ENCODE assay signal across 8 mouse cellular contexts in the genomic region with DNA sequence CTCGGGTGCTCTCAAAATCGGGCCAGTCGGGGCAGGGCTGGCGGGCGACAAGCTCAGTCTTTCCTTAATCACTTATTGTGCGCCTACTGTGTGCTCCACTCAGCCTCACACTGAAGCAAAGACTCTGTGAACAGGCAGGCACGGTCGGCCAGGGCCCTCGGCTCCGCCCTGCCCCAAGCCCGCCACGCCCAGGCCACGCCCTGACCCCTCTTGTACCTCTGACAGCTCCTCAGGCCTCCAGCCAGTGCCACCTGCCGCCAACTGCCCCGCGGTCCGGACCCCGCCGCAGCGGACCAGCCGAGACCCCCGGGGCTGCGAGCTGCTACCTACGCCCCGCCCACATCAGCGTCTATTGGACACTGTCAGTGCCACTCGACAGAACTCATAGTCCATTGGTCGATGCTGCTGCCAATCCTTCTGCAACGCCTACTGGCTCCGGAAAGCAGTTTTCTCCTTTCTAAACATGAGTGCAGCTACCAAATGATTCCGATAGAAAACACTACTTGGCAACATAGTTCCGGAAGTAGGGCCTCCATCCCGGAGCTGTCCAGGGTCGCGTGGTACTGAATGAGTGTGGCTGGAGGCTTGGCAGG. TPM values are rescaled to one million over a fixed set of nuclear protein-coding genes. Genes with fewer than 3 reads are reported as not detected.
DNase-seq lines count a peak whose midpoint lies in the region; ATAC-seq and TF ChIP-seq lines count a peak whose summit lies in the region.

Gene Slc39a3 (minus strand): TSS at position 439 of the 593 bp plus-strand sequence.

- peak; percentile 100 for DNase-seq in ES-E14 (ENCODE audit: low read depth, low spot score)
- DNase-seq in cerebellum, adult 11-12 months: peak; percentile 98
- peak; percentile 98 for DNase-seq in heart, postnatal 25 days (ENCODE audit: low spot score)
- peak; percentile 97 to 100 for DNase-seq in layer of hippocampus, adult 18-20 months (ENCODE audit: low spot score in 2 of 2)
- DNase-seq in lung, adult 2 months: peak; percentile 100
- peak; percentile 92 to 97 for DNase-seq in thymus, adult 18-20 months

- no peak within 1 kb of the TSS for H3K27ac ChIP-seq in ES-E14 (ENCODE audit: insufficient read depth, low read depth, low read length, poor library complexity, severe bottlenecking)
- H3K27ac ChIP-seq in forebrain, embryonic 15.5 days (replicated peaks): peak within 1 kb of the TSS; percentile 56

- H3K27me3 ChIP-seq in forebrain, embryonic 15.5 days: no peaks in the 10 kb centered on the region

- peak within 1 kb of the TSS; percentile 71 to 72 for H3K4me3 ChIP-seq in ES-E14 (ENCODE audit: insufficient read depth in 1 of 2, low read depth in 1 of 2, low read length in 2 of 2, poor library complexity in 1 of 2, severe bottlenecking in 1 of 2)
- H3K4me3 ChIP-seq in forebrain, embryonic 15.5 days: peak within 1 kb of the TSS; percentile 57
- peak within 1 kb of the TSS; percentile 68 for H3K4me3 ChIP-seq in lung, adult 2 months (replicated peaks; ENCODE audit: extremely low read depth, low read depth, low read length)

- peak within 1 kb of the TSS; percentile 54 for H3K4me2 ChIP-seq in forebrain, embryonic 15.5 days (replicated peaks)

- WGBS in forebrain, embryonic 15.5 days: under 1% methylated on average over 35 of the region's 35 CpGs
- WGBS in lung, adult 2 months: under 1% methylated on average over 35 of the region's 35 CpGs

- no peak for TF ChIP-seq CTCF in lung, adult 2 months (IDR thresholded peaks at IDR 0.05; ENCODE audit: insufficient read depth, low read length)

- intact Hi-C loops in heart, postnatal 25 days (cut with DNase I): no loop called here

- no peaks in the 10 kb centered on the region for H3K9me3 ChIP-seq in ES-E14 (ENCODE audit: control insufficient read depth, insufficient read depth, low read depth, low read length)
- H3K9me3 ChIP-seq in forebrain, embryonic 15.5 days: no peaks in the 10 kb centered on the region

- H3K4me1 ChIP-seq in ES-E14 (ENCODE audit: control insufficient read depth in 2 of 2, insufficient read depth in 2 of 2, low read length in 2 of 2, poor library complexity in 1 of 2): no peaks in the 10 kb centered on the region
- H3K4me1 ChIP-seq in forebrain, embryonic 15.5 days: peaks cover 14% of the 10 kb centered on the region
- H3K4me1 ChIP-seq in lung, adult 2 months (ENCODE audit: control insufficient read depth, insufficient read depth, low read length): no peaks in the 10 kb centered on the region

- peak within 1 kb of the TSS; percentile 75 for H3K9ac ChIP-seq in ES-E14 (ENCODE audit: insufficient read depth, low read depth, low read length, poor library complexity, severe bottlenecking)
- H3K9ac ChIP-seq in forebrain, embryonic 15.5 days (replicated peaks): peak within 1 kb of the TSS; percentile 68

- in situ Hi-C loops in ES-E14 (cut with MboI; ENCODE audit: low sequenced_read_pairs in 2 of 2, unreplicated experiment in 2 of 2): no loop called here

- no peaks in the 10 kb centered on the region for H3K36me3 ChIP-seq in ES-E14 (ENCODE audit: control insufficient read depth, insufficient read depth, low read length, poor library complexity, severe bottlenecking)
- peaks cover 12% of the 10 kb centered on the region for H3K36me3 ChIP-seq in forebrain, embryonic 15.5 days

- TF ChIP-seq POLR2A in lung, adult 2 months (IDR thresholded peaks at IDR 0.05; ENCODE audit: borderline replicate concordance, extremely low read depth, low read depth, low read length): peak; percentile 45; the same call in 1 of the 2 replicates

- ATAC-seq in forebrain, embryonic 15.5 days (replicated peaks): peak; percentile 99
- peak; percentile 96 for ATAC-seq in neutrophil, adult 5-6 weeks (ENCODE audit: extremely low read depth, insufficient number of reproducible peaks, low FRiP score, poor library complexity, severe bottlenecking)

TF ChIP-seq in ES-E14, 5 proteins besides CTCF, POLR2A, EP300 and RAD21:
- TF ChIP-seq MAFK (IDR thresholded peaks at IDR 0.05; ENCODE audit: insufficient read depth, low read depth, low read length): no peak
- TF ChIP-seq ZC3H11A (IDR thresholded peaks at IDR 0.05; ENCODE audit: borderline replicate concordance, low read depth, low read length): 0 out of 2 replicates have a peak, but pooled peaks have one; percentile 6
- peak; percentile 98 for TF ChIP-seq CHD2 (IDR thresholded peaks at IDR 0.05; ENCODE audit: low read depth, low read length)
- no peak for TF ChIP-seq ZNF384 (IDR thresholded peaks at IDR 0.05; ENCODE audit: low read depth, low read length)
- peak; percentile 87 for TF ChIP-seq HCFC1 (IDR thresholded peaks at IDR 0.05; ENCODE audit: borderline replicate concordance, insufficient read depth, low read length)
TF ChIP-seq in ES-E14: peak in this region for 3.

RNA-seq across cellular contexts. Expression of gene Slc39a3, which starts in this region (rescaled TPM):
- 12.6 and 13.1 TPM in 2 replicates for total RNA-seq in ES-E14 (2012; rRNA removed)
- 46.3 TPM in 2 replicates for polyA plus RNA-seq in forebrain, embryonic 15.5 days (2015; fragmentation: Nextera tagmentation; extraction: Ambion mirVana)
- total RNA-seq in heart, postnatal 25 days (2021): 10 to 100 TPM; 14.0 to 14.3 TPM
- total RNA-seq in layer of hippocampus, adult 18-20 months (2021): 10 to 100 TPM; 62.1 to 64.4 TPM
- polyA plus RNA-seq in lung, adult 2 months (2012; rRNA removed): 44.2 and 46.9 TPM in 2 replicates
- 8.6 and 19.5 TPM in 2 replicates for total RNA-seq in neutrophil, adult 5-6 weeks (2017)
